Mouse (Mus musculus) embryonic facial prominence, embryonic 14.5 days (tissue): Measurements from ENCODE around the gene Ankef1. TPM values are rescaled to one million over a fixed set of nuclear protein-coding genes. Genes with fewer than 3 reads are reported as not detected.

Experiments
- polyA plus RNA-seq: library from polyadenylated mRNA; unstranded; fragments of >200 nt; fragmentation: Nextera tagmentation; extraction: Ambion mirVana; gene quantifications from 2 replicates; pipeline ENCODE4 v1.2.1, GENCODE M21; 2014

The Ankef1 gene
- polyA plus RNA-seq, 1 experiment from 2014 or later, result 1.4 TPM

Other genes with a start within 250 kb of the Ankef1 start
- 1.4 and 1.7 TPM in 2 replicates for gene Pak7, start 113.9 kb upstream of the Ankef1 start, polyA plus RNA-seq
- 10.3 and 10.4 TPM in 2 replicates for gene Snap25, start 211.5 kb downstream of the Ankef1 start, polyA plus RNA-seq